Mouse (Mus musculus) heart, embryonic 10.5 days (tissue): ENCODE measurements at regions not wholly inside any gene's neighbourhood (a gene's known extent, or its start where the extent isn't known, plus 50 kb on each side); places are given as distances from the start of the nearest gene placed in this dataset.
A peak's percentile ranks its signal among the peaks of the same experiment; 100 is the strongest.

ENCODE experiments used
- DNase-seq: peaks from one replicate; pipeline ENCODE4 v3.0.0-alpha.2; 2017; ENCODE audit warnings: low spot score
- H3K27ac ChIP-seq: fragments of 300-500 bp; sonication (generic); 2 replicates; pipeline ENCODE4 v1.5.1; 2016; ENCODE audit warnings: mild to moderate bottlenecking
- H3K27me3 ChIP-seq: fragments of 300-500 bp; sonication (generic); 2 replicates; pipeline ENCODE4 v1.6.1; 2016; ENCODE audit warnings: mild to moderate bottlenecking; ENCODE audit not compliant: poor library complexity, insufficient read depth, severe bottlenecking
- H3K36me3 ChIP-seq: fragments of 300-500 bp; sonication (generic); 2 replicates; pipeline ENCODE4 v1.6.1; 2016; ENCODE audit warnings: mild to moderate bottlenecking, moderate library complexity
- H3K4me1 ChIP-seq: fragments of 300-500 bp; sonication (generic); 2 replicates; pipeline ENCODE4 v1.6.1; 2016; ENCODE audit warnings: mild to moderate bottlenecking
- H3K4me3 ChIP-seq: fragments of 300-500 bp; sonication (generic); 2 replicates; pipeline ENCODE4 v1.5.1; 2016; ENCODE audit warnings: mild to moderate bottlenecking, moderate library complexity
- H3K9me3 ChIP-seq: fragments of 300-500 bp; sonication (generic); 2 replicates; pipeline ENCODE4 v1.6.1; 2016; ENCODE audit warnings: mild to moderate bottlenecking, moderate library complexity
- WGBS: fragments of 180-500 bp; shearing (Covaris S2); methylation state at CpG from one replicate; pipeline ENCODE4 v1.1.7; 2016; 5-methylcytosine and 5-hydroxymethylcytosine counted together

- Histone ChIP-seq H3K27ac (no peak overlapping the region), H3K36me3 (no peaks in the 10 kb centered on the region), H3K4me3 (no peak overlapping the region), H3K9me3 (no peaks in the 10 kb centered on the region), H3K27me3 (no peaks in the 10 kb centered on the region), H3K4me1 (no peaks in the 10 kb centered on the region)
- WGBS = 38% methylated on average over 3 of the region's 3 CpGs
- DNase-seq = no peak
These were observed 87.3 kb downstream of the Psmg1 start for GRCm38 (mm10) chr16:95903383-95903913.

- WGBS = 86% methylated on average over 1 of the region's 1 CpGs
These were observed 88.6 kb downstream of the Psmg1 start for GRCm38 (mm10) chr16:95902177-95902576.

GRCm38 (mm10) chr16:95901388-95901787, 89.4 kb downstream of the Psmg1 start:
- Histone ChIP-seq H3K4me1 (no peaks in the 10 kb centered on the region), H3K9me3 (no peaks in the 10 kb centered on the region), H3K27ac (no peak overlapping the region), H3K27me3 (no peaks in the 10 kb centered on the region), H3K36me3 (no peaks in the 10 kb centered on the region), H3K4me3 (no peak overlapping the region)
- no peak for DNase-seq
- WGBS = 72% methylated on average over 9 of the region's 9 CpGs

More at GRCm38 (mm10) chr16:95902177-95902576, 88.6 kb downstream of the Psmg1 start:
- Histone ChIP-seq H3K27ac (no peak overlapping the region), H3K36me3 (no peaks in the 10 kb centered on the region), H3K9me3 (no peaks in the 10 kb centered on the region), H3K4me3 (no peak overlapping the region), H3K4me1 (no peaks in the 10 kb centered on the region), H3K27me3 (no peaks in the 10 kb centered on the region)
- DNase-seq = no peak

GRCm38 (mm10) chr16:95900181-95900580, 90.6 kb downstream of the Psmg1 start:
- Histone ChIP-seq H3K4me1 (no peaks in the 10 kb centered on the region), H3K27ac (no peak overlapping the region), H3K4me3 (no peak overlapping the region), H3K9me3 (no peaks in the 10 kb centered on the region), H3K27me3 (no peaks in the 10 kb centered on the region), H3K36me3 (no peaks in the 10 kb centered on the region)
- WGBS = 50% methylated on average over 9 of the region's 9 CpGs
- DNase-seq = no peak

- WGBS = 79% methylated on average over 3 of the region's 3 CpGs
- no peak for DNase-seq
- Histone ChIP-seq H3K27me3 (no peaks in the 10 kb centered on the region), H3K27ac (no peak overlapping the region), H3K9me3 (no peaks in the 10 kb centered on the region), H3K36me3 (no peaks in the 10 kb centered on the region), H3K4me1 (0 out of 2 replicates have a peak, but pooled peaks cover 2% of the 10 kb centered on the region), H3K4me3 (no peak overlapping the region)
These were observed 91.1 kb downstream of the Psmg1 start for GRCm38 (mm10) chr16:95899672-95900071.

- 0 out of 2 replicates have a peak, but pooled peaks cover 3% of the 10 kb centered on the region for H3K4me1 ChIP-seq
- no peak overlapping the region for H3K4me3 ChIP-seq
- H3K9me3 ChIP-seq = no peaks in the 10 kb centered on the region
- no peaks in the 10 kb centered on the region for H3K27me3 ChIP-seq
- no peaks in the 10 kb centered on the region for H3K36me3 ChIP-seq
- no peak overlapping the region for H3K27ac ChIP-seq
- DNase-seq = no peak
- 78% methylated on average over 7 of the region's 7 CpGs for WGBS
These were observed 92.9 kb downstream of the Psmg1 start for GRCm38 (mm10) chr16:95897843-95898242.

GRCm38 (mm10) chr16:95896126-95896525, 94.6 kb downstream of the Psmg1 start:
- Histone ChIP-seq H3K27ac (no peak overlapping the region), H3K4me3 (no peak overlapping the region), H3K9me3 (no peaks in the 10 kb centered on the region), H3K4me1 (0 out of 2 replicates have a peak, but pooled peaks cover 3% of the 10 kb centered on the region), H3K36me3 (no peaks in the 10 kb centered on the region), H3K27me3 (no peaks in the 10 kb centered on the region)
- no peak for DNase-seq
- 75% methylated on average over 6 of the region's 6 CpGs for WGBS

- no peak overlapping the region for H3K4me3 ChIP-seq
- no peaks in the 10 kb centered on the region for H3K27me3 ChIP-seq
- no peak overlapping the region for H3K27ac ChIP-seq
- 0 out of 2 replicates have a peak, but pooled peaks cover 3% of the 10 kb centered on the region for H3K4me1 ChIP-seq
- DNase-seq = no peak
- no peaks in the 10 kb centered on the region for H3K36me3 ChIP-seq
- H3K9me3 ChIP-seq = no peaks in the 10 kb centered on the region
- 64% methylated on average over 6 of the region's 6 CpGs for WGBS
These were observed 97.0 kb downstream of the Psmg1 start for GRCm38 (mm10) chr16:95893534-95894290.

- Histone ChIP-seq H3K27ac (no peak overlapping the region), H3K4me1 (0 out of 2 replicates have a peak, but pooled peaks cover 3% of the 10 kb centered on the region)
- WGBS = 82% methylated on average over 3 of the region's 3 CpGs
These were observed 98.4 kb downstream of the Psmg1 start for GRCm38 (mm10) chr16:95892356-95892755.

GRCm38 (mm10) chr16:95886131-95886530, 104.6 kb downstream of the Psmg1 start:
- 74% methylated on average over 1 of the region's 1 CpGs for WGBS
- no peak overlapping the region for H3K4me3 ChIP-seq
- no peak overlapping the region for H3K27ac ChIP-seq
- H3K27me3 ChIP-seq = no peaks in the 10 kb centered on the region
- H3K9me3 ChIP-seq = no peaks in the 10 kb centered on the region
- no peaks in the 10 kb centered on the region for H3K4me1 ChIP-seq
- DNase-seq = no peak
- no peaks in the 10 kb centered on the region for H3K36me3 ChIP-seq

More at GRCm38 (mm10) chr16:95892356-95892755, 98.4 kb downstream of the Psmg1 start:
- Histone ChIP-seq H3K4me3 (no peak overlapping the region), H3K9me3 (no peaks in the 10 kb centered on the region), H3K27me3 (no peaks in the 10 kb centered on the region), H3K36me3 (no peaks in the 10 kb centered on the region)
- no peak for DNase-seq

- Histone ChIP-seq H3K27ac (no peak overlapping the region), H3K9me3 (no peaks in the 10 kb centered on the region), H3K36me3 (no peaks in the 10 kb centered on the region), H3K4me3 (no peak overlapping the region), H3K27me3 (no peaks in the 10 kb centered on the region), H3K4me1 (peaks cover 6% of the 10 kb centered on the region; the same call in 1 of the 2 replicates)
- peak; percentile 30 for DNase-seq
- WGBS = 91% methylated on average over 4 of the region's 4 CpGs
These were observed 117.5 kb downstream of the Psmg1 start for GRCm38 (mm10) chr16:95873297-95873696.

- H3K4me1 ChIP-seq = peaks cover 6% of the 10 kb centered on the region; the same call in 1 of the 2 replicates
- peak; percentile 54 for DNase-seq
- H3K27ac ChIP-seq = no peak overlapping the region
- no peaks in the 10 kb centered on the region for H3K36me3 ChIP-seq
- no peaks in the 10 kb centered on the region for H3K27me3 ChIP-seq
- no peaks in the 10 kb centered on the region for H3K9me3 ChIP-seq
- H3K4me3 ChIP-seq = no peak overlapping the region
- WGBS = 41% methylated on average over 3 of the region's 3 CpGs
These were observed 118.3 kb downstream of the Psmg1 start for GRCm38 (mm10) chr16:95872436-95872835.

GRCm38 (mm10) chr16:95870291-95870690, 120.5 kb downstream of the Psmg1 start:
- Histone ChIP-seq H3K4me1 (peaks cover 6% of the 10 kb centered on the region; the same call in 1 of the 2 replicates), H3K27me3 (no peaks in the 10 kb centered on the region), H3K9me3 (no peaks in the 10 kb centered on the region), H3K4me3 (no peak overlapping the region), H3K36me3 (no peaks in the 10 kb centered on the region), H3K27ac (0 out of 2 replicates have a peak overlapping the region, but pooled peaks have one; percentile 10)
- WGBS = 67% methylated on average over 2 of the region's 2 CpGs
- DNase-seq = peak; percentile 70
